Comparison of ENCODE assay signal across 15 mouse cellular contexts in the genomic region with DNA sequence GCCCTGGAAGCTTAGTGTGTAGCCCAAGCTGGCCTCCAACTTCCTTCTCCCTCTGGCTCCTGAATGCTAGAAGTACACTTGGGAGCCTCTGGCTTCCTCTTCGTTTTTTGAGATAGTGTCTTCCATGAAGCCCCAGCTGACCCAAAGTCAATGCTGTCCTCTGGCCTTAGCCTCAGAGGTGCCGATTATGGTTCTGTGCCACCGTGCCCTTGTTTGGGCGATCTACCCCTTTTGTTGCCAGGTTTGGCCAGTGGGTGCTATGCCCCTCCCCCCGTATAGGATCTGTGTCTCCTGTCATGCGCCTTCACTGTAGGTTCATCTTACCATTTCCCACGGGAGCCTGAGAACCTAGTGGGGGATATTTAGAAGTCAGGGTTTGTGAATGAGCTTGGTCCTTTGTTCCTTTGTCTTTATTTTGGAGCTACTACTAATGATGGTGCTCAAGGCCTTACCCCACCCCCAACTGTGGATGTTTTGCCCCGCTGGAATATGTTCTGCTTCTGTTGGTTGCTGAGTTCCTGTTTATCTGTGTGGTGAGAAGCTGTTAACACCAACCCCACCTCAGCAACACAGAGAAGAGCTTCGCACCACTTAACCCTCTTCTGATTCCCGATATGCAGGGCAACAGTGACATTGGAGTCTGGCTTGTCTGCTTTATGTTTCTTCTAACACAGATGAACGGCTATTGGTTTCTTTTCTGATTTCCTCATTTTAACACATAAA. TPM values are rescaled to one million over a fixed set of nuclear protein-coding genes. Genes with fewer than 3 reads are reported as not detected.
A peak's percentile ranks its signal among the peaks of the same experiment; 100 is the strongest.
DNase-seq lines count a peak whose midpoint lies in the region; ATAC-seq and TF ChIP-seq lines count a peak whose summit lies in the region.
"Had no signal": no experiment of that assay in that cellular context is flagged by ENCODE, and none has a peak within 500 bp of the region (broad histone marks: within the 10 kb centered on the region; RNA-seq: fewer than 3 reads in every experiment).

No protein-coding gene starts in this region.

- 73% methylated on average over 11 of the region's 11 CpGs for WGBS in liver, adult 2 months
- 49% methylated on average over 11 of the region's 11 CpGs for WGBS in heart, embryonic 16.5 days
- 81% methylated on average over 11 of the region's 11 CpGs for WGBS in kidney, embryonic 14.5 days
- WGBS in midbrain, embryonic 16.5 days = 79% methylated on average over 11 of the region's 11 CpGs

- no peak overlapping the region for H3K9ac ChIP-seq in liver, adult 2 months (ENCODE audit: low read depth, low read length)
- H3K9ac ChIP-seq in heart, embryonic 16.5 days (ENCODE audit: low read length) = no peak overlapping the region
- H3K9ac ChIP-seq in kidney, embryonic 14.5 days (ENCODE audit: low read depth, low read length) = no peak overlapping the region
- H3K9ac ChIP-seq in midbrain, embryonic 16.5 days (ENCODE audit: low read depth, low read length) = no peak overlapping the region
- H3K9ac ChIP-seq: forebrain, postnatal 0 days; limb, embryonic 12.5 days had no signal

- peak; percentile 70 for ATAC-seq in heart, embryonic 16.5 days (replicated peaks; ENCODE audit: extremely low read depth, insufficient read depth, low FRiP score)
- no peak for ATAC-seq in kidney, embryonic 14.5 days (ENCODE audit: low FRiP score, low TSS enrichment)
- no peak for ATAC-seq in midbrain, embryonic 16.5 days
- ATAC-seq: forebrain, postnatal 0 days had no signal

- DNase-seq in liver, adult 2 months (ENCODE audit: extremely low read depth, low read depth, low spot score) = no peak
- DNase-seq in liver = no peak
- DNase-seq in T-cell, adult 2 months (ENCODE audit: low spot score) = peak; percentile 48
- DNase-seq: cerebellum, adult 9-11 months; forebrain, postnatal 0 days; kidney, adult 8-10 months; spleen, adult 18-20 months had no signal

- no peak overlapping the region for H3K4me3 ChIP-seq in liver, adult 2 months (ENCODE audit: insufficient read depth, low read depth, low read length)
- no peak overlapping the region for H3K4me3 ChIP-seq in heart, embryonic 16.5 days (ENCODE audit: low read length)
- H3K4me3 ChIP-seq in megakaryocyte, embryonic 14.5 days (replicated peaks) = peak overlapping the region; percentile 48
- no peak overlapping the region for H3K4me3 ChIP-seq in kidney, embryonic 14.5 days (ENCODE audit: low read length)
- H3K4me3 ChIP-seq in midbrain, embryonic 16.5 days (ENCODE audit: low read depth, low read length) = no peak overlapping the region
- H3K4me3 ChIP-seq: limb, embryonic 12.5 days had no signal

- peaks cover 1% of the 10 kb centered on the region; the same call in 1 of the 2 replicates for H3K4me1 ChIP-seq in liver, adult 2 months (ENCODE audit: control insufficient read depth, insufficient read depth, low read length)
- peaks cover 16% of the 10 kb centered on the region for H3K4me1 ChIP-seq in heart, embryonic 16.5 days (ENCODE audit: control insufficient read depth, insufficient read depth, low read length)
- peaks cover 78% of the 10 kb centered on the region for H3K4me1 ChIP-seq in megakaryocyte, embryonic 14.5 days
- H3K4me1 ChIP-seq in kidney, embryonic 14.5 days (ENCODE audit: control insufficient read depth, insufficient read depth, low read length) = no peaks in the 10 kb centered on the region; the same call in 1 of the 2 replicates
- H3K4me1 ChIP-seq in midbrain, embryonic 16.5 days (ENCODE audit: control insufficient read depth, insufficient read depth, low read length) = peaks cover 7% of the 10 kb centered on the region

- no peaks in the 10 kb centered on the region for H3K9me3 ChIP-seq in heart, embryonic 16.5 days (replicated peaks; ENCODE audit: control insufficient read depth, low read length)
- no peaks in the 10 kb centered on the region for H3K9me3 ChIP-seq in megakaryocyte, embryonic 14.5 days
- no peaks in the 10 kb centered on the region for H3K9me3 ChIP-seq in kidney, embryonic 14.5 days (ENCODE audit: control insufficient read depth, low read length)
- no peaks in the 10 kb centered on the region for H3K9me3 ChIP-seq in midbrain, embryonic 16.5 days (replicated peaks; ENCODE audit: control insufficient read depth, low read length, poor library complexity, severe bottlenecking)
- H3K9me3 ChIP-seq: limb, embryonic 12.5 days had no signal

- H3K36me3 ChIP-seq in liver, adult 2 months (ENCODE audit: control insufficient read depth, insufficient read depth, low read length) = peaks cover 22% of the 10 kb centered on the region
- H3K36me3 ChIP-seq in heart, embryonic 16.5 days (ENCODE audit: control insufficient read depth, insufficient read depth) = peaks cover 23% of the 10 kb centered on the region
- peaks cover 61% of the 10 kb centered on the region for H3K36me3 ChIP-seq in megakaryocyte, embryonic 14.5 days (replicated peaks; ENCODE audit: low read length)
- H3K36me3 ChIP-seq in kidney, embryonic 14.5 days (ENCODE audit: control insufficient read depth, insufficient read depth, low read length) = peaks cover 34% of the 10 kb centered on the region
- H3K36me3 ChIP-seq in midbrain, embryonic 16.5 days (ENCODE audit: control insufficient read depth, insufficient read depth, low read length) = peaks cover 16% of the 10 kb centered on the region

- H3K79me2 ChIP-seq in liver, adult 2 months (ENCODE audit: control insufficient read depth, insufficient read depth, low read length) = peaks cover 39% of the 10 kb centered on the region

- H3K4me2 ChIP-seq in heart, embryonic 16.5 days (ENCODE audit: low read depth, low read length) = peak overlapping the region; percentile 40
- H3K4me2 ChIP-seq in kidney, embryonic 14.5 days (replicated peaks; ENCODE audit: low read depth, low read length) = no peak overlapping the region
- H3K4me2 ChIP-seq in midbrain, embryonic 16.5 days (ENCODE audit: low read length) = no peak overlapping the region
- H3K4me2 ChIP-seq: limb, embryonic 12.5 days had no signal

- TF ChIP-seq CTCF in liver, adult 2 months (IDR thresholded peaks at IDR 0.05; ENCODE audit: low read depth, low read length) = no peak

- no peaks in the 10 kb centered on the region for H3K27me3 ChIP-seq in liver, adult 2 months (ENCODE audit: control insufficient read depth, insufficient read depth, low read length)
- H3K27me3 ChIP-seq in heart, embryonic 16.5 days (ENCODE audit: control insufficient read depth, insufficient read depth, low read length) = no peaks in the 10 kb centered on the region
- H3K27me3 ChIP-seq in megakaryocyte, embryonic 14.5 days (replicated peaks) = no peaks in the 10 kb centered on the region
- H3K27me3 ChIP-seq in kidney, embryonic 14.5 days (ENCODE audit: control insufficient read depth, insufficient read depth, low read length) = no peaks in the 10 kb centered on the region
- H3K27me3 ChIP-seq in midbrain, embryonic 16.5 days (ENCODE audit: control insufficient read depth, insufficient read depth, low read depth, low read length) = no peaks in the 10 kb centered on the region
- H3K27me3 ChIP-seq: limb, embryonic 12.5 days had no signal

- 0 out of 2 replicates have a peak overlapping the region, but pooled peaks have one; percentile 4 for H3K27ac ChIP-seq in liver, adult 2 months (replicated peaks; ENCODE audit: insufficient read depth, low read depth, low read length)
- H3K27ac ChIP-seq in heart, embryonic 16.5 days (ENCODE audit: low read length) = peak overlapping the region; percentile 33
- no peak overlapping the region for H3K27ac ChIP-seq in kidney, embryonic 14.5 days (ENCODE audit: low read depth, low read length)
- H3K27ac ChIP-seq in midbrain, embryonic 16.5 days (ENCODE audit: low read length) = no peak overlapping the region
- H3K27ac ChIP-seq: limb, embryonic 12.5 days had no signal

- TF ChIP-seq POLR2A in liver, adult 2 months (IDR thresholded peaks at IDR 0.05; ENCODE audit: extremely low read depth, insufficient read depth, low read length) = no peak

RNA-seq across cellular contexts. Expression of gene Usp48, which starts 10.1 kb away (rescaled TPM):
- 19.6 and 24.7 TPM in 2 replicates for total RNA-seq in liver, adult 2 months (2014; rRNA removed)
- 15.1 and 21.8 TPM in 2 replicates for polyA plus RNA-seq in liver, adult 2 months (2012; rRNA removed)
- 32.5 and 34.8 TPM in 2 replicates for polyA plus RNA-seq in heart, embryonic 16.5 days (2015; fragmentation: Nextera tagmentation; extraction: Ambion mirVana)
- 21.7 and 46.2 TPM in 2 replicates for polyA plus RNA-seq in megakaryocyte, embryonic 14.5 days (2012; ENCODE audit: insufficient read depth, low replicate concordance)
- polyA plus RNA-seq in kidney, embryonic 14.5 days (2014; fragmentation: Nextera tagmentation; extraction: Ambion mirVana) = 58.3 and 91.2 TPM in 2 replicates
- 57.2 and 63.2 TPM in 2 replicates for polyA plus RNA-seq in midbrain, embryonic 16.5 days (2015; fragmentation: Nextera tagmentation; extraction: Ambion mirVana)

RNA-seq across cellular contexts. Expression of gene Ldlrad2, which starts 29.2 kb away (rescaled TPM):
- not detected in 2 replicates for total RNA-seq in liver, adult 2 months (2014; rRNA removed)
- polyA plus RNA-seq in liver, adult 2 months (2012; rRNA removed) = not detected in 2 replicates
- 0.41 TPM in 1 of 2 replicates, not detected in the other for polyA plus RNA-seq in heart, embryonic 16.5 days (2015; fragmentation: Nextera tagmentation; extraction: Ambion mirVana)
- not detected in 2 replicates for polyA plus RNA-seq in megakaryocyte, embryonic 14.5 days (2012; ENCODE audit: insufficient read depth, low replicate concordance)
- not detected in 2 replicates for polyA plus RNA-seq in kidney, embryonic 14.5 days (2014; fragmentation: Nextera tagmentation; extraction: Ambion mirVana)
- polyA plus RNA-seq in midbrain, embryonic 16.5 days (2015; fragmentation: Nextera tagmentation; extraction: Ambion mirVana) = 0.97 TPM in 1 of 2 replicates, not detected in the other
- total RNA-seq: forebrain, postnatal 0 days; layer of hippocampus, postnatal 25 days had no signal
- polyA plus RNA-seq: brain, embryonic 14.5 days; forebrain, postnatal 0 days; gonadal fat pad, adult 2 months; limb, embryonic 12.5 days had no signal

Comparison
In these comparisons a context has a peak if more than half of its experiments do, and no peak if none do; other contexts are left out.
1. H3K27ac ChIP-seq: peak in liver, adult 2 months (single experiment) and heart, embryonic 16.5 days (single experiment); none in kidney, embryonic 14.5 days (single experiment) and midbrain, embryonic 16.5 days (single experiment).